Mouse (Mus musculus) retina, embryonic 14.5 days (tissue): ENCODE measurements at regions not wholly inside any gene's neighbourhood (a gene's known extent, or its start where the extent isn't known, plus 50 kb on each side); places are given as distances from the start of the nearest gene placed in this dataset.

ENCODE experiments used
- DNase-seq: peaks from one replicate; pipeline ENCODE4 v3.0.0-alpha.2; 2015; ENCODE audit warnings: low spot score

GRCm38 (mm10) chr12:92645006-92645624 is 796.2 kb upstream of the Sel1l start:
- DNase-seq: peak; percentile 48

GRCm38 (mm10) chr12:92619120-92619519 is 770.2 kb upstream of the Sel1l start:
- no peak for DNase-seq

- DNase-seq: no peak
Observed at GRCm38 (mm10) chr12:92618519-92618918, 769.6 kb upstream of the Sel1l start.

- no peak for DNase-seq
Observed at GRCm38 (mm10) chr12:92601673-92602072, 752.7 kb upstream of the Sel1l start.

GRCm38 (mm10) chr12:92589725-92590124 is 740.8 kb upstream of the Sel1l start:
- DNase-seq: peak; percentile 6

- DNase-seq: peak; percentile 62
Observed at GRCm38 (mm10) chr12:92589305-92589704, 740.3 kb upstream of the Sel1l start.

- DNase-seq: no peak
Observed at GRCm38 (mm10) chr12:92578596-92578995, 729.6 kb upstream of the Sel1l start.
